Mouse (Mus musculus) thymus, adult 2 months (tissue): ENCODE results near the gene Gadd45g. TPM values are rescaled to one million over a fixed set of nuclear protein-coding genes. Genes with fewer than 3 reads are reported as not detected.

ENCODE experiments used
- DNase-seq: peaks from one replicate; pipeline ENCODE4 v3.0.0; 2021
- H3K27ac ChIP-seq: fragments of 200-500 bp; 2 replicates; pipeline ENCODE4 v1.5.1; 2012; ENCODE audit warnings: low read length, control low read depth; ENCODE audit not compliant: control insufficient read depth, insufficient read depth
- H3K27me3 ChIP-seq: fragments of 200-500 bp; 2 replicates; pipeline ENCODE4 v1.6.1; 2012; ENCODE audit warnings: mild to moderate bottlenecking, low read length, moderate library complexity, mixed read lengths; ENCODE audit not compliant: control insufficient read depth, insufficient read depth
- H3K36me3 ChIP-seq: fragments of 200-500 bp; 2 replicates; pipeline ENCODE4 v1.6.1; 2012; ENCODE audit warnings: mild to moderate bottlenecking, low read length, moderate library complexity; ENCODE audit not compliant: control insufficient read depth, insufficient read depth
- H3K4me1 ChIP-seq: fragments of 200-500 bp; replicated peaks from 2 replicates; pipeline ENCODE4 v1.6.1; 2012; ENCODE audit warnings: low read length; ENCODE audit not compliant: control insufficient read depth, insufficient read depth
- H3K4me3 ChIP-seq: fragments of 200-500 bp; 2 replicates; pipeline ENCODE4 v1.5.1; 2012; ENCODE audit warnings: mild to moderate bottlenecking, low read length, control low read depth, moderate library complexity; ENCODE audit not compliant: control insufficient read depth, insufficient read depth
- CTCF ChIP-seq: fragments of 200-500 bp; IDR thresholded peaks from 2 replicates; pipeline ENCODE4 v1.5.1; 2012; ENCODE audit warnings: mild to moderate bottlenecking, control low read depth, low read length, moderate library complexity, borderline replicate concordance; ENCODE audit not compliant: control insufficient read depth, poor library complexity, insufficient read depth; ENCODE audit errors: extremely low read depth
- POLR2A ChIP-seq: fragments of 200-500 bp; IDR thresholded peaks from 2 replicates; pipeline ENCODE4 v1.6.1; 2012; ENCODE audit warnings: mild to moderate bottlenecking, low read length, control low read depth, moderate library complexity; ENCODE audit not compliant: control insufficient read depth, poor library complexity, insufficient read depth; ENCODE audit errors: extremely low read depth
- WGBS: fragments of 180-500 bp; shearing (Covaris S2); methylation state at CpG from one replicate; pipeline ENCODE4 v1.1.7; 2018; 5-methylcytosine and 5-hydroxymethylcytosine counted together
- polyA plus RNA-seq: library from polyadenylated mRNA; depleted of rRNA; stranded (reverse); fragments of >200 nt; gene quantifications from 2 replicates; pipeline ENCODE4 v1.2.3, GENCODE M21; 2012

The Gadd45g gene
- polyA plus RNA-seq, 1 experiment = 16.2 TPM

- Histone ChIP-seq H3K4me3 (no peak overlapping the region), H3K36me3 (no peaks in the 10 kb centered on the region), H3K27me3 (no peaks in the 10 kb centered on the region; the same call in 1 of the 2 replicates), H3K4me1 (peaks cover 26% of the 10 kb centered on the region), H3K27ac (no peak overlapping the region)
- DNase-seq = no peak
- no peak for TF ChIP-seq POLR2A
- no peak for TF ChIP-seq CTCF
- 9% methylated on average over 12 of the region's 12 CpGs for WGBS
These were observed 3.7 kb upstream of the Gadd45g start for GRCm38 (mm10) chr13:51842773-51843172.

GRCm38 (mm10) chr13:51843298-51843697 is 3.2 kb upstream of the Gadd45g start:
- Histone ChIP-seq H3K4me1 (peaks cover 26% of the 10 kb centered on the region), H3K27me3 (no peaks in the 10 kb centered on the region; the same call in 1 of the 2 replicates), H3K27ac (no peak overlapping the region), H3K4me3 (no peak overlapping the region), H3K36me3 (no peaks in the 10 kb centered on the region)
- no peak for TF ChIP-seq CTCF
- no peak for TF ChIP-seq POLR2A
- 71% methylated on average over 4 of the region's 4 CpGs for whole genome bisulfite sequencing
- no peak for DNase-seq

- no peak for TF ChIP-seq CTCF
- TF ChIP-seq POLR2A = no peak
- Histone ChIP-seq H3K4me3 (no peak overlapping the region), H3K27ac (no peak overlapping the region), H3K27me3 (no peaks in the 10 kb centered on the region; the same call in 1 of the 2 replicates), H3K36me3 (no peaks in the 10 kb centered on the region), H3K4me1 (peaks cover 28% of the 10 kb centered on the region)
- whole genome bisulfite sequencing = 30% methylated on average over 10 of the region's 10 CpGs
- no peak for DNase-seq
These were observed 2.4 kb upstream of the Gadd45g start for GRCm38 (mm10) chr13:51844118-51844517.

DNA sequence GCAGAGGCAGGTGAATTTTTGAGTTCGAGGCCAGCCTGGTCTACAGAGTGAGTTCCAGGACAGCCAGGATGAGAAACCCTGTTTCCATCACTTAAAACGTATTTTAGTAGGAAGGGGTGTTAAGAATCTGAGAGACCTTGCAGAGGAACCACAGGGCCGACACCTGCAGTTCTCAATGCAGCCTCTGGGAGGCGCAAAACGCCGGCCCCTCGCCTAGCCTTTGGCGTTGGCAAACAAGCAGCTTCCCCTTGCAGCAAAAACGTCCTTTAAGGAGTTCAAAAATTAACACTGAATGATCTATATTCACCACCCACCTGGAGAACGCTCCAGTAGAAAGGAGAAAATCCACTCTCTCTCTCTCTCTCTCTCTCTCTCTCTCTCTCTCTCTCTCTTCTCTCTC is 1.8 kb upstream of the Gadd45g start:
- no peaks in the 10 kb centered on the region; the same call in 1 of the 2 replicates for H3K27me3 ChIP-seq
- H3K36me3 ChIP-seq = no peaks in the 10 kb centered on the region
- H3K4me3 ChIP-seq = no peak overlapping the region
- no peak overlapping the region for H3K27ac ChIP-seq
- peaks cover 33% of the 10 kb centered on the region for H3K4me1 ChIP-seq
- DNase-seq = peak; percentile 75
- 13% methylated on average over 10 of the region's 10 CpGs for WGBS
- TF ChIP-seq POLR2A (no peak), CTCF (peak; percentile 84; the same call in 1 of the 2 replicates)

DNA sequence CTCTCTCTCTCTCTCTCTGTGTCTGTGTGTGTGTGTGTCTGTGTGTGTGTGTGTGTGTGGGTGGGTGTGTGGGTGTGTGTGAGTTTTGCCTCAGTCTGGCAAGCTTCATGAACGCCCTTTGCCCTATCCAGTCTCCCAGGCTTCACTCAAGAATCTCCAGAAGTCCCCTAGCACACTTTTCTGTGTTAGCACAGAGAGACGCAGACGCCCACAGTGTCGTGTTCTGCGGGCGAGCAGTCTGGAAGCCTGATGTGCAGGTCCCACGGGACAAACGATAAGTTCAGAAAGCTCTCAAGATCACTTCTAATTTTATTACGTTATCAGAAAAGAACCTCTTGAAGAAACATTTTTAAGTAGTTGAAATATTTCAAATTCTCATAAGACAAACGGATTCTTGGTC is 1.4 kb upstream of the Gadd45g start:
- Histone ChIP-seq H3K4me1 (peaks cover 34% of the 10 kb centered on the region), H3K27me3 (no peaks in the 10 kb centered on the region; the same call in 1 of the 2 replicates), H3K36me3 (no peaks in the 10 kb centered on the region), H3K27ac (no peak overlapping the region), H3K4me3 (no peak overlapping the region)
- TF ChIP-seq CTCF = no peak
- no peak for TF ChIP-seq POLR2A
- peak; percentile 13 for DNase-seq
- 26% methylated on average over 10 of the region's 10 CpGs for WGBS

DNA sequence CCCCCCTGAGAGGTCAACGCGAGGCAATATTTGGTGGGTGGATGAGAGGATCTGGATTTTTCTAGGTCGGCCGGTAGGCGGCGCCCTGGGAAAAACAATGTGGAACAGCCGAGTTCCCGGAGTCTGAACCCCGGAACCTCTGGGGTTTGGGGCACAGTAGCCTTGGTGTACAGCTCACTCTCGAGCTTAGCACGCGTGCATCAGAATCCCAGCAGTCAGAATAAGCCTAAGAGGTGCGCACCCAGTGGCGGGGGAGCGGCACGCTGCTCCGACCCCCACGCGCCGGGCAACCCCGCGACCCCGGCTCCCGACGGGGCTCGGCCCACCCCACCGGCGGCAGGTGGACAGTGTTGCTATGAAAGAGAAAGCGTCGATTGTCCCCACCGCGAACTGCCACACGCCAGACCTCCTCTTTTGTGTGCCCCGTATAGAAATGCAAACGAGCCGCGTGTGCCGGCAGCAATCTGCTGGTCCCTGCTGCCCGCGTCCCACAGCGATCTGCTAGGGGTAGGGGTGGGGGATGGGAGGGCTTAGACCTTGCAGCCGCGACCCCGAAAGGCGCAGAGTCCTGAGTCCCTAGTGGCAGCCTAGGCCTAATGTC is 787 bp upstream of the Gadd45g start:
- Histone ChIP-seq H3K27me3 (no peaks in the 10 kb centered on the region; the same call in 1 of the 2 replicates), H3K4me1 (peaks cover 34% of the 10 kb centered on the region), H3K27ac (peak overlapping the region; percentile 5; the same call in 1 of the 2 replicates), H3K36me3 (no peaks in the 10 kb centered on the region), H3K4me3 (peak overlapping the region; percentile 60)
- under 1% methylated on average over 45 of the region's 45 CpGs for WGBS
- peak; percentile 91 for DNase-seq
- TF ChIP-seq CTCF (peak; percentile 72), POLR2A (no peak)
